Mouse (Mus musculus): ENCODE data around the gene Lalba.
"Not testable (repeated sequence)": the region's sequence is repeated elsewhere in the genome, so short reads cannot be mapped to it uniquely, and the experiment has no call there.

The Lalba gene

GRCm38 (mm10) chr15:98482701-98483100, at the start of gene Lalba:
Gene Lalba (minus strand): TSS chr15:98482721.
- no peak for DNase-seq (ENCODE audit: low spot score)

- DNase-seq (ENCODE audit: low spot score): peak; percentile 19
Measured at GRCm38 (mm10) chr15:98532281-98532680, 49.8 kb upstream of the Lalba start.

- DNase-seq (ENCODE audit: low spot score): no peak
Measured at GRCm38 (mm10) chr15:98528066-98528563, 45.6 kb upstream of the Lalba start.

GRCm38 (mm10) chr15:98527056-98527771, 44.7 kb upstream of the Lalba start:
- no peak for DNase-seq (ENCODE audit: low spot score)

GRCm38 (mm10) chr15:98526057-98526456, 43.5 kb upstream of the Lalba start:
- no peak for DNase-seq (ENCODE audit: low spot score)

GRCm38 (mm10) chr15:98521245-98521644, 38.7 kb upstream of the Lalba start:
- no peak for DNase-seq (ENCODE audit: low spot score)

- DNase-seq (ENCODE audit: low spot score): peak; percentile 78
Measured at GRCm38 (mm10) chr15:98517380-98518355, 35.1 kb upstream of the Lalba start.

- not testable (repeated sequence) for DNase-seq (ENCODE audit: low spot score)
Measured at GRCm38 (mm10) chr15:98514845-98515244, 32.3 kb upstream of the Lalba start.

GRCm38 (mm10) chr15:98514146-98514545, 31.6 kb upstream of the Lalba start:
- no peak for DNase-seq (ENCODE audit: low spot score)

- not testable (repeated sequence) for DNase-seq (ENCODE audit: low spot score)
Measured at GRCm38 (mm10) chr15:98513676-98514075, 31.2 kb upstream of the Lalba start.

- peak; percentile 23 for DNase-seq (ENCODE audit: low spot score)
Measured at GRCm38 (mm10) chr15:98512799-98513321, 30.3 kb upstream of the Lalba start.

- no peak for DNase-seq (ENCODE audit: low spot score)
Measured at GRCm38 (mm10) chr15:98512232-98512631, 29.7 kb upstream of the Lalba start.

- no peak for DNase-seq (ENCODE audit: low spot score)
Measured at GRCm38 (mm10) chr15:98511386-98511928, 28.9 kb upstream of the Lalba start.

GRCm38 (mm10) chr15:98510438-98511385, 28.2 kb upstream of the Lalba start:
- DNase-seq (ENCODE audit: low spot score): peak; percentile 92

- no peak for DNase-seq (ENCODE audit: low spot score)
Measured at GRCm38 (mm10) chr15:98509387-98509786, 26.9 kb upstream of the Lalba start.

- DNase-seq (ENCODE audit: low spot score): no peak
Measured at GRCm38 (mm10) chr15:98507321-98507720, 24.8 kb upstream of the Lalba start.

GRCm38 (mm10) chr15:98506253-98506957, 23.9 kb upstream of the Lalba start:
- DNase-seq (ENCODE audit: low spot score): no peak

- peak; percentile 85 for DNase-seq (ENCODE audit: low spot score)
Measured at GRCm38 (mm10) chr15:98504514-98504913, 22.0 kb upstream of the Lalba start.

- no peak for DNase-seq (ENCODE audit: low spot score)
Measured at GRCm38 (mm10) chr15:98503317-98503716, 20.8 kb upstream of the Lalba start.

GRCm38 (mm10) chr15:98497631-98498030, 15.1 kb upstream of the Lalba start:
- DNase-seq (ENCODE audit: low spot score): no peak

All from embryo, embryonic 10.5 days (tissue).